Mouse (Mus musculus) layer of hippocampus, postnatal 25 days (tissue): ENCODE results near the gene Ctnnal1. TPM values are rescaled to one million over a fixed set of nuclear protein-coding genes. Genes with fewer than 3 reads are reported as not detected.
A peak's percentile ranks its signal among the peaks of the same experiment; 100 is the strongest.
"Not testable (repeated sequence)": the region's sequence is repeated elsewhere in the genome, so short reads cannot be mapped to it uniquely, and the experiment has no call there.

Experiments
- DNase-seq, 2 experiments: peaks; one replicate each; pipeline ENCODE4 v3.0.0; 2022; ENCODE audit warnings: mixed read lengths in 2 of 2, low spot score in 1 of 2; ENCODE audit errors: extremely low spot score in 1 of 2
- total RNA-seq, 2 experiments: library from RNA; stranded (reverse); gene quantifications; 2 replicates each; pipeline ENCODE4 v1.2.3; 2021

Ctnnal1 gene
- 10 to 100 TPM in 1 of 2 experiments, 1 to 10 TPM in 1; 9.8 to 15.9 TPM for total RNA-seq

DNA sequence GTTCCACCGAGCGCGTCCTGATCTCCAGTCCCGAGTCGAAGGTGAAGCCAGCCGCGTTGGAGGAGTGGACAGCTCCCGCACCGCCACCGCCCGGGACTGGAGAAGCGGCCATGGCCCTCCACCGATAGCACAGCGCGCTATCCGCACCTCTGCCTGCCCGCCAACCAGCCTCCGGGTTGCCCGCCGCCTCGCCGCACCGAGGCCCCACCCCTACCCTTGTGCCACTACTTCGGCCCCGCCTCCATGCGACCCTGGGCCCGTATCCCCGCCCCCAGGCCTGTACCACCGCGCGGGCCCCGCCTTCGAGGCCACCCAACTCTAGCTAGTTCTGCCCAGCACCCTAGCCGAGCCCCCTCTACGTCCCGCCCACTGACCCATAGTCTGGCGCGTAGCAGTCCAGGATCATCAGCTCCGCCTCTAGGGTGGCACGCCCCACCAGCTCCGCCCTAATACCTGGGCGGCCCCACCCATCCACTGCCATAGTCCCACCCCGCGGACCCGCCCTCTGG, at the start of gene Ctnnal1:
Gene Ctnnal1, minus strand, starts transcription at position 186 of the 509 bp plus-strand sequence.
- DNase-seq, result peak; percentile 65 to 80

DNA sequence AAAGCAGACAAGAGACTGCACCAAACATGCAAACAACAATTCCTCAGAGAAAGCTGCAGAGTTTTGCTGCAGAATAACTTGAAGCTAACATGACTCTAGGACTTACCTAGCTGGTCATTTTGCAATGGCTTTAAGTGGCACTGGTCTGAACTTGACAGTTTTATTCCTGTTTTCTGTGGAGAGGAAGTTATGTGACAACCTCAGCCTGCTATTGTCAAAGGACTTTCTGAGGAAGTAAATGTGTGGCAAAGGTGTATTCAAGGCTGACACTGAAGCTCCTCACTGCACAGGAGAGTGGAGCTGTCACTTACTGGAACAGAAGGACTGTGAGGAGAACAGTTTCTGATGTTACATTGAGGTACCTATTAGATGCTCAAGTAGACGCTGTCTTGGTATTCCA, 49.8 kb upstream of the Ctnnal1 start:
- no peak for DNase-seq

DNA sequence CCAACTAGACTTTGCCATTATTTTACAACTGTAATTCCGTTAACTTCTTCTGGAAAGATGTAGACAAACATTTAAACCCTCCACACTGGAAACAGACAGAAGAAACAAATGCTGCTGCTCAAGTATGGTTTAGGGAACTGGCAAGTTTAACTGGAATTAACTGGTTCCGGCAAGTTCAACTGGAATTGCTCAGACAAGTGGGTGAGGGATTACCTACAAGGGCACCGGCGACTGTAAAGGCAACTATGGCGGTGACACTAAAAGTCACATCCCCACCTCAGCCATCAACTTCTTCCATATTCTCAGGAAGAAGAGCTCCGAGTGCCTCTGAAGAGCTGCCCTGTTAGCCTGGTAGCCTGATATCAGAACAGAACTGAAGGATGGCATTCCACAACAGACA, 49.4 kb upstream of the Ctnnal1 start:
- DNase-seq, result no peak

DNA sequence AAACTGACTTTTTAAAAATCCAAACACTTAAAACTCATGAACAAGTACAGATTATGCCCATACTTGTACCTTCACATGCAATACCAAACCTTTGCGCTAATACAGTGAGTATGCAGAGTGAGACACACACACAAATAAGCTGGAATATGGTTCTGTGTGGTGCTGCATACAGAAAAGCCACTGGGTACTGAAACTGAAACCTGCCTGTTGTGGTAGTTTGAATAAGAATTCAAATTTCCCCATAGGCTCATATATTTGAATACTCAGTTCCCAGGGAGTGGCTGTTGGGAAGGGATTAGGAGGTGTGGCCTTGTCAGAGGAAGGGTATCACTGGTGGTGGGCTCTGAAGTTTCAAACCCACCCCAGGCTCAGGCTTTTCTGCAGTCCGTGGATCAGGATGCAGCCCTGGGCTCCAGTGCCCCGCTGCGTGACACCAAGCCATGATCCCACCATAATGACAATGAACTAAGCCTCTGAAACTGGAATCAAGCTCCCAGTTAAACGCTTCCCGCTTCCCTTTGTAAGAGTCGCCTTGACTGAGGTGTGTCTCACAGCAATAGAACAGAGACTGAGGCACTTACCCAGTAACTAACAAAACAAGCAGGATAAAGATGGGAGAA, 47.5 kb upstream of the Ctnnal1 start:
- DNase-seq, result no peak

DNA sequence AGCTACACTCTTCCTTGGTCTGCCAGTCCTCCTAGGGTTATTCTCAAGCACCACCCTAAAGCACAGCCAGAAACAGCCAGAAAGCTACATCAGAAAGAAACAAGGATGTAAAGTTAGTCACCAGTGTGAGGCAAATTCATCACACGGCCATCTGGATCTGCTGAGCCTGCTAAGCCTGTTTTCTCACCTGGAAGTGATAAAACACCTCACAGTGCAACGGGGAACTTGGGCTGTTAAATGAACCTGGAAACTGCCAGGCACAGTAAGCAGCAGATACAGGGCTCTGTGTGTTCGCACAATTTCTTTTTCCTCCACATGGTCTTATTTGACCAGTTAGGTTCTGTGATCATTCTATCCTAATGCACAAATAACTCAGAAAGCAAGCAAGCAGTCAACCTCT, 44.6 kb upstream of the Ctnnal1 start:
- no peak for DNase-seq

DNA sequence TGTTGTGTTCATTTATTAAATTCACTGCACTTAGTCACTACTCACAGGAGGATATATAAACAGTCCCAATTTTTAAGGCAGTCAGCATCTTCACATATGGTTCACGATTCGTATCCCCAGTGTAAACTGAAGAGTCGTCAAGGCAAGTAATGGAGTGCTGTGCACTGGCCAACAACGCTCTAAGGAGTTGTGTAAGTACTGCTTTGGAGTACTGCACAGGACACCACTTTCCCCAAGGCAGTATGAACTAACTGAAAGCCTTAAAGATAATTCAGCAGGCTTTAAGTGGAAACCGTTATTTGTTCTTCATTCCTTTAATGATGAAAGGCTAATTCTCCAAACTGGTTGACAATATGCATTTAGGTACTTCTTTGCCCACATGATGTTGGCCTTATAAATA, 42.7 kb upstream of the Ctnnal1 start:
- DNase-seq, result no peak

DNA sequence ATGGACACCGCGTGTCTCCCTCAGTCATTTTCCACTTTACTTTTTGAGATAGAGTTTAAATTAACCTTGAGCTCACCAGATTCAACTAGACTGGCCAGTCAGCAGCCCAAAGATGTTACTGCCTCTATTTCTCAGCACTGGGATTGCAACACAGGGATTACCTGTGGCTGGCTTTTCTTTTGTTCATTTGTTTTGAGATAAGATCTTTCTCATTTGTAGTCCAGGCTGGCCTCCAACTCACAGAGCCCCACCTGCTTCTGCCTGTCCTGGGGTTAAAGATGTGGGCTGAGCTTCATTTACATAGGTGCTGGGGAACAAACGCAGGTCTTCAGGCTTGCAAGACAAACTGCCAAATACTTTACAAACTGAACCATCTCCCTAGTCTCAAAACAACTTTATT, 41.9 kb upstream of the Ctnnal1 start:
- DNase-seq, result no peak

DNA sequence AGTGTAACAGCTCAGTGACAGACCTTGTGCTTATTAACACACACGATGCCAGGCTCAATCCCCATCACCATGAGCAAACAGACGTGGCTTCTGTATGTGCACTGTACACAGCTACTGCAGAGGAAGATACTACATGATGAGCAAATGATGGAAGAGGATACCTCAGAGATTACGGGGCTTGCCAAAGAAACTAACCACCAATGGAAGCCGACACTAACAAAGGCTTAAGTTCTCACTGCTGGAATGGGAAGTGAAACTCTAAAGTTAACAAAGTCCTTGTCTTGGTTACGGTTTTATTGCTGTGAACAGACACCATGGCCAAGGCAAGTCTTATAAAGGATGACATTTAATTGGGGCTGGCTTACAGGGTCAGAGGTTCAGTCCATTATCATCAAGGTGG, 40.5 kb upstream of the Ctnnal1 start:
- DNase-seq, result no peak

DNA sequence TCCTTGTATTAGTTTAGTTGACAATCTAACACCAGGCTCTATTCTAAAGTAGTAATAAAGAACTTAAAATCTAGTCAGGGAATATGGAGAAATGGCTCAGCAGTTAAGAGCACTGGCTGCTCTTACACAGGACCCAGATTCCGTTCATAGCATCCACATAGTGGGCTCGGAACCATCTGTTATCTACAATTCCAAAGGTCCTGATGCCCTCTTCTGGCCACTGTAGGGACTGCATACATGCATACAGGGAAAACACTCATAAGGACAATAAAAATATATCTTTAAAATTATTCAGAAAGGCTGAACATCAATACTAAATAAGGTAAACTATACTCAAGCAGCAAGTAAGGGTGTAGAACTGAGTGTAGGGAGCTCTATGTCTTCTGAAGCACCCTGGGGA, 36.7 kb upstream of the Ctnnal1 start:
- DNase-seq, result no peak

DNA sequence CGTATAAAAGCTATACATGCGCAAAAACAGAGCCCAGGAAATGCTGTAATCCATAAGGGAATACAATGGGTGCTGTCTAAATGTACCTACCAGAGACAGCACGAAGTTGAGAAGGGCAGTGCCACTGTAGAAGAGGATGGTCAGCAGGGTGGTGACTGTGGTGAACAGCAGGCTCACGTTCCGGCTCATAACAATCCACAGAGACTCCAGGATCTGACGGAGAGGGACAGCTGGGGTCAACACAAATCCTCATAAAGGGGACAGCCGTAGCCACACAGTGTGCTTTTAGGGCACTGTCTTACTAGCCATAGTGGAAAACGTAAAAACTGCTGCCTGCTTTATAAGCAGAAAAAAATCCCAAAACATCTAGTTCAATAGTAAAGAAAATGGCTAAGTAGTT, 34.2 kb upstream of the Ctnnal1 start:
- no peak for DNase-seq

DNA sequence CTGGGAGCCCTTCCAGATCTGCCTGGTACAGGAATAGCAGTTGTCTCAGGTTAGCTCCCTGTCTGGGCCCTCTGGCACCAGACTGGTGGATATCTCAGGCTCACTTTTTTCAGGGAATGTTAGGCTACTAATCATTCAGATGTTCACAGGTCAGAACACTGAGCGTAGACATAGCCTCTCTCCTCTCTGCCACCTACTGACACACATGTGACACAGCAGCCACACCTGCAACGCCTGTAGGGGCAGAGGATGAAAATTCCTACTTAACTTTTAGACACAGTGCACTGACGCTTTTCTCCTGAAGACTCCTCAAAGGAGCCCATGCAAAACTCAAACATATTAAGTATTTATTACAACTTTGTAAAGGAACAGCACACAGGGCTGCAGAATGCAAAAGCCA, 32.5 kb upstream of the Ctnnal1 start:
- no peak for DNase-seq

DNA sequence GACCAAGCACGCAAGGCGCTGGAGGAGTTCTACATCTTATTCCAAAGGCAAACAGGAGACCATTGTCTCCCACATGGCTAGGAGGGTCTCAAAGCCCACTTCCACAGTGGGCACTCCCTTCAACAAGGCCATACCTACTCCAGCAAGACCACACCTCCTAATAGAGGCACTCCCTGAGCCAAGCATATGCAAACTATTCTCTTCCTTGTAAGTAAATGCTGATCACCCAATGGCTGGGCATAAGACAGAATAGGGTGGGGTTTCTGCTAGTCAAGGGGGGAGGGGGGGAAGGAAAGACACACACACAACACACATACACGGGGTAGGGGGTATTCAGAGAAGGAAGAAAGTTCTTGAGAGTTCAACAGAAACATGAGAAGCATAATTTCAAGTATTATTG, 29.2 kb upstream of the Ctnnal1 start:
- DNase-seq, result no peak

DNA sequence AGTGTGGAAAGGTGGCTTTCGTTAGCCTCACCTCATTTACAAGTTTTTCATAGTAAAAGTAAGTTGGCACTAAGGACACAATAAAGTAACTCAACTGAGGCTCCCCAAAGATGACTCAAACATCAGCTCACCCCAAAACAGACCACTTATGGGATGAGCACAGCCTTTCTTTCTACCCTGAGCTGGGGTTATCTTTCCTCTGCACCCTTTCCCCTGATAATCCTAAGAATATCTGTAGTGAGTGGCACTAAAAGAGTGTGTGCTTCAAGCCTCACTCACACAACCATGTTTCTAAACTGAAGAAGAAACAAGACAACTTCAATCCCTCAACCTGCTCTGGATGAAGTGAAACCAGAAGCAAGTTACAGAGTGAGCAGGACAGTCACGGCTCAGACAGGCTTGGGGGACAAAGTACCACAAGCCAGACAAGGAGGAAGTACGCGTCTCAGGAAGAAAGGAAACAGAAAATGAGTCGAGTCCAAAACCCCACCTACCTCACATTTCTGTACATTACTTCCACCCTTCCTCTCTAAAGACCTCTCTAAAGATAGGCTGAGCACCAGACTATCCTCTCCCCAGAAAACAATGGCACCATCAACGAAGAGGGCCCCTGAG, 27.6 kb upstream of the Ctnnal1 start:
- no peak for DNase-seq

DNA sequence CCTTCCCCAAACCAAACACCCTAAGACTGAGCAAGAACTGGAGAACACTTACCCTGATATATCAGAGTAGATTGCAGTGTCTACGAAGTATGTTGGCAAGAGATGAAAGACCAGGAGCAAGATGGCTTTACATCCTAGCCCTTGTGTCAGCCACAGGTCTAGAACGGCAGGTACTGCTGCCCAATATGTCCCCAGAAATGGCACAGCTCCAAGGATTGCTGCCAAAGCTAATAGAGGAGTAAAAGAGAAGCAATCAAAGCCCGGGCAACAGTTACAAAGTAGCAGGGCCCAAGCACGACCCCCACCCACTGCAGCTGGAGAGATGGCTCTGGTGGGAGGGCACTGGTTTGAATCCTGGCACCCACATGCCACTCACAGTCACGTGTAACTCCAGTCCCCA, 23.5 kb upstream of the Ctnnal1 start:
- DNase-seq, result no peak

DNA sequence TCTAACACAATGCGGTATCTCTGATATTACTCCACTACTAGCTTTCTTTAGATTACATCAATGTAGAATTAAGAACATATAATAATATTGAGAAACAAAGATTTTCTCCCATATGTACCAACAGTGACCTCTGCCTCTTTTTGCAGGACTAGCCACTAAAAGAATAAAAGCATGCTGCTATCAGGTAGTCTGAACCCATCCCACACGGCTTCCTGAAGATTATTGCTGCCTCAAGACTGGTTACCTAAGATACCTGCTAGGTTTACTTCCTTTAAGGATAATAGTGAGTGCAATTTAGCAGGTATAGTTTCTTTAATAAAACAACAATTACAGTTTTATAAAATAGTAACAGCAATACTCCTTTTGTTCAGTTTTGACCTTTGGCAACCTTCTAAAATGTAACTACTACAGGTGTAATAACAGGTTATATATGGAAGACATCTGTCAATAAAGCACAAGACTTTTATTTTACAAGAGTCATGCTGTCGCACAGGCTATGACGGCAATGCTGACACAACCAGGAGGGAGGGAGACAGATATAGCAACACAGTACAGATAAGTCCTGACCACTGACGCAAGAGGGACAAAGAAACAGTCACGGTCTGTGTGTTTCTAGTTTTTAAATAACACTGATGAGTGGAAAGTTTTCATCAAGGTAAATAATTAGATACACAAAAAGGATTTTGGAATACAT, 21.4 kb upstream of the Ctnnal1 start:
- no peak for DNase-seq

DNA sequence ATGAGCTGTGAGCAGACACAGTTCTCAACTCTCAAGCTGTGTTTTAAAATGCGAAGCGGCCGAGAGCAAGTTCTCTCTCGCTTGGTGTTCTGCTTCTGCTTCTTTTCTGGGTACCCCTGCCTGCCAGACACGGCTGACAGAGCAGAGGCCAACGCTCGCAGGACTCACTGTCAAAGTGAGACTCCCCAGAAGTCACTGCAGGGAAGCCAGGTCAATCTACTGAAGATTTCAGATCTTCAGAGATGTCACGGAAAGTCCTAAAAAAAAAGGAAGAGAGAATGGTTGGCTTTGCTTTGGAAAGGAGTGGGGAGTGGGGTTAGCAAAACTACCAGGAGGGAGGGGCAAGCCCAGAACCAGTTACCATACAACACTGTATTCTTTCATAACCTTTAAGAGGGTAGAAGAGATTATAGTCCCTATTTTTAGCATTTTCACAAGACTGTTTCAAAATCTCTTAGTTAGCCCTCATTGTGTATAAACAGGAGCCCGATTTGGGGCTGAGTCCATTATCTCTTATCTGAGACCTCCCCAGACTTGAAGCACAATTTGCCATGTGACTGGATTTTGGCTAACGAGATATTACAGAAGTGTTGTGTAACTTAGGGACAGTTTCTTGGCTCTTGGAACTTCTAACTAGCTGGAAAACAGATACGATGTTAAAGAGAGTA, 15.2 kb upstream of the Ctnnal1 start:
- no peak for DNase-seq

DNA sequence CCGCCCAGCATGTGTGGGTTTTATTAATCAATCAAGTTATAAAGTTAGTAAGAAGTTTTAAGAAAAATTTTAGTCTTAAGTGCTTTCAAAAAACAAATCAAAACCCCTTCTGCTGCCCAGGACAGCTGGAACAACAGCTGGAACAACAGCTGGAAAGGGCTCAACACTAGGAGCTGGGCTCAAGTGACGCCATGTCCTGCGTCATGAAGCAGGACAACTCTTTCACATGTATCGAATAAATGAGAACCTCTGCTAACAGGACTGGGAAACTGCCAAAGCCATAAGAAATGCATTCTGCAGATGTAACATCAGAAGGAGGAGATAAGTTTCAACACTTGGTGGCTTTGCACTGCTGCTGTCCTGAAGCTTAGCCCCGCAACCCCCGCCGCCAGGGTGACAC, 14.0 kb upstream of the Ctnnal1 start:
- no peak for DNase-seq

DNA sequence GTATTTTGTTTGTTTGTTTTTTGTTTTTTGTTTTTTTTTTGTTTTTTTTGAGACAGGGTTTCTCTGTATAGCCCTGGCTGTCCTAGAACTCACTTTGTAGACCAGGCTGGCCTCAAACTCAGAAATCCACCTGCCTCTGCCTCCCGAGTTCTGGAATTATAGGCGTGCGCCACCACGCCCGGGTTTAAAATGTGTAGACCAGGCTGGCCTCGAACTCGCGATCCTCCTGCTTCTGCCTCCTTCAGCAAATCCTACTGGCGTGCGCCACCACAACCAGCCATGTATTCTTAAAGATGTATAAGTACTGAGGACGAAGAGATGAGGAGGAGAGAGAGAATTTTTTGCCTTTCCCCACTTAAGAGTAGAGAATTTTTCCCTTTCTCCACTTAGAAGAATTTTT, 5.6 kb upstream of the Ctnnal1 start:
- not testable (repeated sequence) for DNase-seq

DNA sequence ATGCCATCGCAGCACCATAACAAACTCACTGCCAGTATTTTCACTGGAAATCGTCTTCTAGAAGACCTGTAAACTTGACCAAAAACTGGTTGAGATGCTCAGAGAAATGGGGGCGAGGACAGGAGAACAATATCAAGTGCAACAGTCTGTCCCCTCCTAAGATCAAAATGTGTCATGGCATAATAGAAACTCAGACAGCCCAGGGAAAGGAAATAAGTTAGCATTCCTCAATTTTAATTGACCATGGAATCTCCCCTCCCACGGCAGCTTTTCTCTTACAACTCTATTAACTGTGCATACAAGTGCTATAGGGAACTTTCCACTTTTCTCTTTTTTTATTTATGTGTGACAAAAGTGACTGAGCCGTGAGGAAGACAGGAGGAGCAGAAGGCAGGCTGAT, 2.8 kb upstream of the Ctnnal1 start:
- no peak for DNase-seq

DNA sequence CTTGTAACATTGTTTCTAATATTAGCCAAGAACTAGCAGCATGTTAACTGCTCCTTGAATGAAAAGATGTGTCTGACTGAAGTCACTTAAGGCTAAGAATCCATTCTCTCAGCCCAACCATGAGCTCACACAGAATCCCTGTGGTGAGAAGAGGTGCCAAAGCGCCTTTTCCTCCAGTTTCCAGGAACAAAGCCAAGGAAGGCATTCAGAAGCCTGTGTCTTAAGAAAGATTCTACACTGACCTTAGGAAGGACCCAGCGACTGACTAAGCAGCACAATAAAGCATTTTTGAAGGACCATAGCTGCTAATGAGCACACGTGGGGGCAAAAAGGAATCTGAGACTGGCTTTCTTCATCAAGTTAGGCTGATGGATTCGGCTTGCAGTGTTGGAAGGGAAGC, 983 bp upstream of the Ctnnal1 start:
- DNase-seq, result no peak

DNA sequence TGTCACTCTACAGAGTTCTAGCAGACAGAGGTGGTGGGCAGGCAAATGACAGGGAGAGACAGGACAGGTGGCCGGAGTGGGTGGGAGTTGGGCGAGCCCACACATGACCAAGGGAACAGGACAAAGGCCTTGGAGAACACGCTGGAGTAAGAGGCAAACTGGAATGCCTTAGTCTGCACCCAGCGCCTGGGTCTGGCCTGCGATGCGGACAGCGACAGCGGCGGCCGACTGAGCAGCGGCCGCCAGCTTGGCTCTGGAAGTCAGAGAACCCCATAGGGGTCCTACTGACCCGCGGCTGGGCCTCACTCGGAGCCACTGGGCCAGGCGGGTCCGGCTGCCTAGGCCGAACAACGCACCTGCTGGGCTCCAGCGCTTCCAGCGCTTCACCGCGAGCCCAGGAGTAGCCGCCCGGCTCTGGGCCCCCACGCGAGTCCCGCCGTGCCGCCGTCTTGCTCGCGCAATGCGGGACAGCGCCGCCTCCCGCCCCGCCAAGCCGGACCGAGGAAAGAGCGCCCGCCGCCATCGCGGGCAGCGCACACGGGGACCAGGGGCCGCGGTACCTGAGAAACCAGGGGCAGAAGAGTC, 479 bp downstream of the Ctnnal1 start:
- peak; percentile 28 to 30 for DNase-seq
